Mouse (Mus musculus) spleen, postnatal 14 days (tissue): ENCODE measurements around the gene Bicc1.

Source experiments
- DNase-seq, 2 experiments: peaks; one replicate each; pipeline ENCODE4 v3.0.0; 2021 to 2022; ENCODE audit warnings: low spot score in 2 of 2

The Bicc1 gene

DNA sequence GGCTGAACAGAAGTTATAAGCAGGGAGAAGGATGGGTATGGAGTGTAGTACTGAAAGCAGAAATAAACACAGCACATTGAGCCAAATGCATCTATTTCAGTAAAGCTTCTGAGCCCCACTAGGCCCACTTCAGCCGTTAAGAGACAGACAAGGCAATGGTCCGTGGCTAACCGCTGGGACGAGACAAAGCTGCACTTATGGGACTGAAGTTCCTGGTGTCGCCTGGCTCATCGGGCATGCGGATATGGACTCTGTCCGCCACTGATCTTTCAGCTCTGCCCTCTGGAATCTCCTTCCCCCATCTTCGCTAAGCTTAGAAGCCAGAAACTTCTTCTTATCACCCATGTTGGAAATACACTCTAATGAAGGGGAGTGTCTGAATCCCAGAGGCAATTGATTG is 106.8 kb downstream of the Bicc1 start:
- no peak for DNase-seq

DNA sequence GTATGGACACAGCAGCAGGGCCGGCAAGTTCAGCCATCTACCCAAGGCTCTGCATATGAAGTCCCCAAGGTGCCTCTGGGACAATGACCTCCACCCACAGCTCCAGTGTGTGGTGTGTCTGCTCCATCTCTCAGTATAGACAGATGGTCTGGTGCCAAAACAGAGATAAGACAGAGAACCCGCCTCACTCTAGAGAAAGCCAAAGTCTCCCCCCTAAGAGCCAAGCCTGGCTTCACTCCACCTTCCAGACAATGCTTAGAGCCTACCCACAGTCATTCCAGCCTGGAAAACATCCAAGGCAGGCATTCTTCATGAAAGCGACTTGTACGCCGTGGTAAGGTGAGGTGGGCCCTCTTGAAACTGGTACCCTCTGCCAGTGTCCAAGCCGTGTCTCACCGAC is 107.3 kb downstream of the Bicc1 start:
- DNase-seq = no peak

DNA sequence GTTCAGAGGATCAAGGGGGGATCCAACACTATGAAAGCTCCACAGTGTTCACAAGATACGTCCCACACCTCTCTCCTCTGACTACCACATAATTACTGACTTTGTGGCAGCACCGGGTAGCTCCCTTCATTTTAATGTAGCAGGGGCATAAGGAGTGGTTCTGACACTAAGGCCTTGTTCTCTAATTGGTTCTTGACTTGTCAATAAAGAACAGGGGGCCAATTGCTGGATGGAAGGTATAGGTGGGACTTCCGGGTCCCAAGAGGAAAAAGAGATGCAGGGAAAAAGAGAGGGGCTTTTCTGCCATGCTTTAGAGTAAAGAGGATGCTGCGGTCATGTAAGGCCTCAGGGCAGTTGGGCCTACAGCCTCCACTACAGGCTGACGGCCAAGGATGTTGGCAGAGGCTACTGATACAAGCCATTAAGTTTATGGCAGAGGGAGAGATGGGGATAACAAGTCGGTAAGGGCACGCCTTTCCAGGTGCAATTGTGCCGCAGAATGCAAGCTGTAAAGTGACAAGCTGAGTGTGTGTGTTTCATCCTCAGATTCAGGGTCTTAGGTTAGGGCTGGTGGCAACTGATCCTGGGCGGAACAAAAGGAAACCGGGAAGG is 108.7 kb downstream of the Bicc1 start:
- no peak for DNase-seq

GRCm38 (mm10) chr10:71049294-71049693 is 110.2 kb downstream of the Bicc1 start:
- no peak for DNase-seq

DNA sequence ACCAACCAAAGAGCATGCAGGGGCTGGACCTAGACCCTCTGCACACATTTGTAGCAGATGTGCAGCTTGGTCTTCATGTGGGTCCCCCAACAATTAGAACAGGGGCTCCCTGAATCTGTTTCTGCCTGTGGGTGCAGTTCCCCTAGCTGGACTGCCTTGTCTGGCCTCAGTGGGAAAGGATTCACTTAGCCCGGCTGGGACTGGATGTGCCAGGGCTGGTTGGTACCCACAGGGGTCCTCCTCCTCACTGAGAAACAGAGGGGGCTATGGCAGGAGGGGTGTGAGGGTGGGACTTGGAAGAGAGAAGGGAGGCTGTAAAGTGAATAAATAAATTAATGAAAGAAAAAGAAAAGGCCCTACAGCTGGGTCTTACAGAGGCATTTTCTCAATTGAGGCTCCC is 115.1 kb downstream of the Bicc1 start:
- no peak for DNase-seq

- no peak for DNase-seq
These were observed 117.6 kb downstream of the Bicc1 start for GRCm38 (mm10) chr10:71041874-71042273.

DNA sequence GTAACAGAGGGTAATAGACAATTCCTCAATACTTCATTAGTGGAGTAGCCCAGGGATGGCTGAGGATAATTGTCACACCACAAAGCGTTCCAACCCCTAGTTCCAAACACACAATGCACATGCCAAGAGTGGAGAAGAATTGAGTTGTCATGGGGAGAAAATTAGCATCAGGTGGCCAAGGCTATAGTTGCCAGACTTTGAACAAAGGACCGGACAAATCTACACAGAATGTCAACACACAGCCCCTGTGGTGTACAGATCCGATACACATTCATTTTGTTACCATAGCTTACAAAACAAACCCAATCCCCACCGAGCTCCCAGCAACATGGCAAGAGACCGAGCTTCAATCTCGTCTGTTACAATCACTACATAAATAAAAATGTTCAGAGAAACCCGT is 123.0 kb downstream of the Bicc1 start:
- no peak for DNase-seq

- no peak for DNase-seq
These were observed 130.5 kb downstream of the Bicc1 start for GRCm38 (mm10) chr10:71028996-71029395.

DNA sequence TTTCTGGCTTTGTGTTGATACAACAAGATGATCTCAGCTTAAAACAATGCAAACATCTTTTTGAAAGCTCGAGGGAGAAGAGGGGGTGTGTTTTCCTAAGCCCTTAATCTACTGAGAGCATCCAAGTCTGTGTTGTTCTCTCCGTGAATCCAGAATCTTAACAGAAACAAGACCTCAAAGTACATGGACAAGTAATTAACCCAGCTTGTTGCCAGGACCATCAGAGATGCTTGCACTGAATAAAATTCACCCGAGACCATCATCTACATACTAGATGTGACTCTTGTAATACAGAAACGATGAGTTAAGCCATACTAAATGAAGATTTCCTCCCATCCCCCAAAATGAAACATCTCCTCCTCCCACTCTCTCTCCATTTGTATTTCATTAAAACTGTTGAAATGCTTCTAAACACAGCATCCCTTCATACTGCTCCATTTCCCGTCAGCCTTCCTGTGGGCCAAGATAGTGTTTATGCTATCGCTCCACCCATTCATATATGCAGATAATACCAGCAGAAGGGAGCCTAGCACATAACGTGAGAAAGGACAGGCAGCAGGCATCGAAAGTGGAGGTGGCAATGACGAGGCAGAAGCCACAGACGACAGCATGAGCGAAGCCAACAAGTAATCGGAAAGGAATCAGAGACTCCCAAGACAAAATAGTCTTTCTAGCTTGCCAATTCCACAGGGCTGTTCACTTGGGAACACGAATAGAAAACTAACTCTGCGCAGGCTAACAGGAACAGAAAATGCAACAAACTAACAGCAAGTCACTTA is 131.2 kb downstream of the Bicc1 start:
- DNase-seq = no peak

DNA sequence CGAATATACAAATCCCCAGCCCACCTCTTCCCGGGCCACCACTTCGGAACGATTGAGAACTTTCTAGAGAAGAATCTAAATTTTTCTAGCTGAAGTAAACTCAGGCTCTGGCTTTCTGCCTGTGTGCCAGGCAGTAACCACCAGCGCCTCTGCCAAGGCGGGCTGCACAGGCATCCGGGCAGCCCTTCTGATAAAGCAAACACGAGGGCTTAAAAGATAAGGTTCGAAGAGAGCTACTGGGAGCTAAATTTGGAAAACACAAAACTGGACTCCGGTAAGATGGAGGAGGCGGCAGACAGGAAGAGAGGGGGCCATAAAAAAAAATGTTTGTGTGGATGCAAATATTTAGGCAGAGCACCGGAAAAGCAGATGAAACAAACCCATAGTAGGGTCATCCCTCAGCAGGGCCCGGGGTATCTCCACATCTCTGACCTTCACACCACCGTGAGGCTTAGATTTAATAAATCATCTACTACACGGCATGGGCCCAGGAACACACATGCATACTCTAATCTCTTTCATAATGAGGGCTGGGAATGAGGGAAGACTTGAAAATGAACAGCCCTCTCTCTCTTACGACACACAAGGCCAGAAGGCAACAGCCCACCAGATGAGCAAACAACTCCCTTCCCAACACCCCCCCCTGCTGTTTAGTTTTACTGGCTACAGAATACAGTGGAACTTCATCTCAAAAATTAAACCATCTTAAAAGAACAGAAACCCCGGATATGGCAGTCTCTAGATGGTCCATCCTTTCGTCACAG is 134.2 kb downstream of the Bicc1 start:
- no peak for DNase-seq

- no peak for DNase-seq
These were observed 134.8 kb downstream of the Bicc1 start for GRCm38 (mm10) chr10:71024681-71025080.

DNA sequence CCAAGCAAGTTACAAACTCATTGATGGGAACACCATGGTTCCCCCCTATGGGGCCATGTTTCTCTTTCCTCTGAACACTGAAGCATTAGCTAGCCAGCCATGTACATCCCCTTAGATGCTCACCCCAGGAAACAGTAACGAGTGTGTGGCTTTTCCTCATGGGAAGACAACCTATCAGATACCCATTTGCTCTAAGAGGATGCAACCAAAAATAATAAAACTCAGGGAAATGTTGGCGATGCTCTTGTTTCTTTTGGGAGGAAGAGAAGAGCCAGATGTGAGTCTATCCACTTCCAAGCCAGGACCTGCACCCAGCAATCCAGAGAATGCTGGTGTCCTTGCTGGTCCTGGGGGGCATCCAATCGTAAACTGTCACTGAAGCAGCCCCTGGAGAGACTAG is 136.0 kb downstream of the Bicc1 start:
- DNase-seq = no peak

- DNase-seq = no peak
These were observed 139.0 kb downstream of the Bicc1 start for GRCm38 (mm10) chr10:71020459-71020858.

- no peak for DNase-seq
These were observed 139.7 kb downstream of the Bicc1 start for GRCm38 (mm10) chr10:71019836-71020235.

DNA sequence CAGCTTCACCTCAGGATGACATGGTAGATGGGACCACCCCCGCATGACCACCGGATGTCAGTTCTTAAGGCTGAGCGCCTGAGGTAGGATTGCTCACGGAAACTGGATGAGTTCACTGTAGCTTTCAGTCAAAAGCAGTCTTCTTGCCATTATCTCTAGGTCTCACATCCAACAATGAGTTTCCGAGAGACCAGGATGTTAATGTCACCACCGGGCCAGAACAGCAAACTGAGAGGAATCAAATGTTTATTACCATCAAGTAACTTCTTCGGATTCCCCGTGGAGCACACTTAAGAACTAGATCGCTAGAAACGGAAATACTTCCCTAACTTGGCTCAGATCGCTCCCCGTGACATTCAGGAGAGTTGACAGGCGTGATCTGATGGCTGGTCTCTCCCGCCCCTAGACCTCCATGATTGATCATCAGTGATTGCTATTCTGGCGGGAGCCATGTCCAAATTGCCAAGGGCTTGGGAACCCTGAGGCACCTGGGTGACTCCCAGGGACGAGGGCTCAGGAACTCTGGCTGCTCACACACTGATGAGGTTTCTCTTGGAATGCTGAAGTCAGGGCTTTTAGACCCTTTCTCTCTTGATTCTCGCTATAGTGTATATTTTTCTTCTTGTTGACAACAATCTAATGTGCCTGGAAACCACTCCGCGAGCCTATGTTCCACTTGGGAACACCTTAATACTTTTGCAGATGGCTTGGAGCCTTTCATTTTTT is 149.6 kb downstream of the Bicc1 start:
- DNase-seq = no peak

DNA sequence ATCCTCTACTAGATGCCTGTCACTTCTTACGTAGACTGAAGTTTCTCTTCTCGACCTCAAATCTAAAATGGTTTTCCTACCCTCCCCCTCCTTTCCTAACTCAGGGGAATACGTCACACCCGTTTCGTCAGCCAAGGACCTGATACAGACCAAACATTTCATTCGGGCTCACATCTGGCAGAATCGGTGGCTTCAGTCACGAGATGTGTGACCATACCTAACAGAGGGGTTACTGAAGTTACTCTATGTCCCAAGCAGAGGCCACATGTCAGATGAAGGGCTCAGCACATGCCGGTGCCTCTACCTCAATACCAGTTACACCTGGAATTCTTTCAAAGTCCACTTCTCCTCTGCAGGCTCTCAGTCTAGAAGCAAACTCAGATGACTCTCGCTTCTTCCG is 150.8 kb downstream of the Bicc1 start:
- DNase-seq = no peak

DNA sequence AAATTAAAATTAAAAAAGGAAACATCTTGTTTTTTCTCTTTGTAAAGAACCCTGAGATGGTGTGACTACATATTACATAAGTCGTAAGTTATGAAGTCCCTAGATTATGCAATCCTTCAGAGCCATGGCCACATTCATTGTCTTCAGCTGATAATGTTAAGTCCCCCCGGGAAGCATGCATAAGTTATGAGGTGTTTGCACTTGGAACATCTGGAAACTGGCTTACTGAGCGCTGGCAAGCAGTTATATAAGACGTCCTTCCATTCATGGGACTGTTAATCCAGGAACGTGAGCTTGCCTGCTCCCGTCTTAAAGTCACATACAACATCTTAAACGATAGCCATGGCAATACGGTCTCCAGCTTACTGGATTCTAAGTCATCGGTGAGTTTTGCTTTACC is 151.5 kb downstream of the Bicc1 start:
- DNase-seq = no peak

GRCm38 (mm10) chr10:71007516-71007915 is 152.0 kb downstream of the Bicc1 start:
- no peak for DNase-seq

GRCm38 (mm10) chr10:71007001-71007400 is 152.5 kb downstream of the Bicc1 start:
- DNase-seq = no peak

DNA sequence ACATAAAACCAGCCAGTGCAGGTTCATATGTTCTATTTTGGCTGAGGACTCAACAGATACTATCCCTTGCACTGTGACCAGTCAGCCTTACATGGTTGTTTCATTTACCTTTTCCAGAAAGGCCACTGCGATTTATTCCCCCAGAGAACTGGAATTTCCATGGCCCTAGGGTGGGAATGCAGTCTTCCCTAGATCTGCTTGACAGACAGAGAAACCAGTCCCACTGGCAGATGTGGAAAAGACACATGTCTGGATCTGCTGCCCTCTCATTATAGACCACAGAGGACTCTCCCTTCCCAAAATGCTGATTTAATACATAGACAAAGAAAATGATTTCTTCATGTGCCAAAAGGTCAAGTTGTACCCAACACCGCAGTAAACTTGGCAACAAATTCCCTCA is 156.6 kb downstream of the Bicc1 start:
- DNase-seq = no peak

- DNase-seq = no peak
These were observed 157.3 kb downstream of the Bicc1 start for GRCm38 (mm10) chr10:71002186-71002585.

- no peak for DNase-seq
These were observed 161.4 kb downstream of the Bicc1 start for GRCm38 (mm10) chr10:70998136-70998535.
